Mouse (Mus musculus): Measurements from ENCODE around the gene Fgf2.

Fgf2 gene

GRCm38 (mm10) chr3:37418961-37419457 is 70.9 kb downstream of the Fgf2 start:
- DNase-seq, result peak; percentile 86

GRCm38 (mm10) chr3:37419458-37419991 is 71.4 kb downstream of the Fgf2 start, which contains the start of gene Spata5:
Gene Spata5 (plus strand): TSS chr3:37419896.
- peak; percentile 99 for DNase-seq

GRCm38 (mm10) chr3:37420072-37420471 is 71.9 kb downstream of the Fgf2 start, which contains the start of gene Nudt6:
Gene Nudt6 (minus strand): TSS chr3:37420211.
- DNase-seq, result peak; percentile 94

- no peak for DNase-seq
Measured at GRCm38 (mm10) chr3:37420641-37421040, 72.5 kb downstream of the Fgf2 start.

GRCm38 (mm10) chr3:37421179-37421578 is 73.0 kb downstream of the Fgf2 start:
- no peak for DNase-seq

GRCm38 (mm10) chr3:37426069-37426468 is 77.9 kb downstream of the Fgf2 start:
- DNase-seq, result no peak

GRCm38 (mm10) chr3:37430359-37430758 is 82.2 kb downstream of the Fgf2 start:
- DNase-seq, result no peak

GRCm38 (mm10) chr3:37439770-37440169 is 91.6 kb downstream of the Fgf2 start:
- no peak for DNase-seq

GRCm38 (mm10) chr3:37443409-37443808 is 95.3 kb downstream of the Fgf2 start:
- DNase-seq, result no peak

GRCm38 (mm10) chr3:37455992-37456391 is 107.8 kb downstream of the Fgf2 start:
- DNase-seq, result no peak

All from thymus, postnatal 14 days (tissue).